ENCODE assay signal across 8 mouse cellular contexts in genomic region chr15:36873058-36873883, GRCm38 (mm10).
DNase-seq lines count a peak whose midpoint lies in the region; ATAC-seq and TF ChIP-seq lines count a peak whose summit lies in the region.

No protein-coding gene starts in this region.

- no peaks in the 10 kb centered on the region for H3K9me3 ChIP-seq in embryonic facial prominence, embryonic 12.5 days
- H3K9me3 ChIP-seq in heart, embryonic 12.5 days (replicated peaks): no peaks in the 10 kb centered on the region
- H3K9me3 ChIP-seq in kidney, embryonic 14.5 days (ENCODE audit: control insufficient read depth, low read length): no peaks in the 10 kb centered on the region
- H3K9me3 ChIP-seq in lung, postnatal 0 days (ENCODE audit: low read length): no peaks in the 10 kb centered on the region

- no peak overlapping the region for H3K4me3 ChIP-seq in layer of hippocampus, adult 2 months
- no peak overlapping the region for H3K4me3 ChIP-seq in embryonic facial prominence, embryonic 12.5 days
- no peak overlapping the region for H3K4me3 ChIP-seq in heart, embryonic 12.5 days
- H3K4me3 ChIP-seq in kidney, embryonic 14.5 days (ENCODE audit: low read length): no peak overlapping the region
- H3K4me3 ChIP-seq in lung, postnatal 0 days (ENCODE audit: low read depth, low read length): no peak overlapping the region
- H3K4me3 ChIP-seq in small intestine, adult 2 months (ENCODE audit: low read depth, low read length): no peak overlapping the region

- H3K4me2 ChIP-seq in embryonic facial prominence, embryonic 12.5 days (replicated peaks): peak overlapping the region; percentile 26
- peak overlapping the region; percentile 35 for H3K4me2 ChIP-seq in heart, embryonic 12.5 days
- peak overlapping the region; percentile 17; the same call in 1 of the 2 replicates for H3K4me2 ChIP-seq in kidney, embryonic 14.5 days (replicated peaks; ENCODE audit: low read depth, low read length)
- 0 out of 2 replicates have a peak overlapping the region, but pooled peaks have one; percentile 12 for H3K4me2 ChIP-seq in lung, postnatal 0 days (replicated peaks; ENCODE audit: low read depth, low read length)

- no peaks in the 10 kb centered on the region for H3K36me3 ChIP-seq in embryonic facial prominence, embryonic 12.5 days
- H3K36me3 ChIP-seq in heart, embryonic 12.5 days: no peaks in the 10 kb centered on the region
- H3K36me3 ChIP-seq in kidney, embryonic 14.5 days (ENCODE audit: control insufficient read depth, insufficient read depth, low read length): no peaks in the 10 kb centered on the region
- no peaks in the 10 kb centered on the region for H3K36me3 ChIP-seq in lung, postnatal 0 days (ENCODE audit: insufficient read depth, low read length)
- H3K36me3 ChIP-seq in small intestine, adult 2 months (ENCODE audit: control insufficient read depth, insufficient read depth, low read length): no peaks in the 10 kb centered on the region

- 0 out of 2 replicates have a peak overlapping the region, but pooled peaks have one; percentile 15 for H3K9ac ChIP-seq in embryonic facial prominence, embryonic 12.5 days
- H3K9ac ChIP-seq in heart, embryonic 12.5 days: peak overlapping the region; percentile 32; the same call in 1 of the 2 replicates
- H3K9ac ChIP-seq in kidney, embryonic 14.5 days (ENCODE audit: low read depth, low read length): no peak overlapping the region
- no peak overlapping the region for H3K9ac ChIP-seq in lung, postnatal 0 days (replicated peaks; ENCODE audit: low read depth)

- H3K4me1 ChIP-seq in embryonic facial prominence, embryonic 12.5 days: peaks cover 37% of the 10 kb centered on the region
- peaks cover 48% of the 10 kb centered on the region for H3K4me1 ChIP-seq in heart, embryonic 12.5 days (replicated peaks)
- peaks cover 23% of the 10 kb centered on the region for H3K4me1 ChIP-seq in kidney, embryonic 14.5 days (ENCODE audit: control insufficient read depth, insufficient read depth, low read length)
- H3K4me1 ChIP-seq in lung, postnatal 0 days (ENCODE audit: insufficient read depth, low read depth, low read length): peaks cover 30% of the 10 kb centered on the region; the same call in 1 of the 2 replicates
- peaks cover 16% of the 10 kb centered on the region for H3K4me1 ChIP-seq in small intestine, adult 2 months (ENCODE audit: control insufficient read depth, insufficient read depth, insufficient read length, low read length)

- 12% methylated on average over 10 of the region's 10 CpGs for WGBS in embryonic facial prominence, embryonic 12.5 days
- WGBS in heart, embryonic 12.5 days: 20% methylated on average over 10 of the region's 10 CpGs
- WGBS in kidney, embryonic 14.5 days: 21% methylated on average over 10 of the region's 10 CpGs
- WGBS in lung, postnatal 0 days: 8% methylated on average over 10 of the region's 10 CpGs
- 26% methylated on average over 10 of the region's 10 CpGs for WGBS in small intestine, adult 2 months

- H3K27ac ChIP-seq in layer of hippocampus, adult 2 months: 0 out of 2 replicates have a peak overlapping the region, but pooled peaks have one; percentile 18
- peak overlapping the region; percentile 88 for H3K27ac ChIP-seq in embryonic facial prominence, embryonic 12.5 days
- peak overlapping the region; percentile 86 for H3K27ac ChIP-seq in heart, embryonic 12.5 days (ENCODE audit: poor library complexity, severe bottlenecking)
- peak overlapping the region; percentile 71; the same call in 1 of the 2 replicates for H3K27ac ChIP-seq in kidney, embryonic 14.5 days (ENCODE audit: low read depth, low read length)
- peak overlapping the region; percentile 74 for H3K27ac ChIP-seq in lung, postnatal 0 days (ENCODE audit: low read length)
- peak overlapping the region; percentile 0; the same call in 1 of the 2 replicates for H3K27ac ChIP-seq in small intestine, adult 2 months (ENCODE audit: insufficient read depth, low read depth, low read length)

- no peak for TF ChIP-seq POLR2A in small intestine, adult 2 months (IDR thresholded peaks at IDR 0.05; ENCODE audit: low read depth, low read length)

- peak; percentile 66 for ATAC-seq in embryonic facial prominence, embryonic 12.5 days (ENCODE audit: insufficient number of reproducible peaks, insufficient read depth, low FRiP score, low TSS enrichment)
- ATAC-seq in heart, embryonic 12.5 days (ENCODE audit: insufficient number of reproducible peaks, low FRiP score): peak; percentile 70
- peak; percentile 69 for ATAC-seq in kidney, embryonic 14.5 days (ENCODE audit: low FRiP score, low TSS enrichment)
- ATAC-seq in lung, postnatal 0 days: peak; percentile 73

- no peak for DNase-seq in layer of hippocampus, adult 2 months (ENCODE audit: low spot score in 2 of 2)
- no peak for DNase-seq in layer of hippocampus, adult 8-10 months (ENCODE audit: low spot score in 2 of 2)
- peak; percentile 86 for DNase-seq in lung, postnatal 0 days (ENCODE audit: low spot score)
- DNase-seq in layer of hippocampus, adult 9-10 months (ENCODE audit: low spot score): no peak

- no peaks in the 10 kb centered on the region for H3K27me3 ChIP-seq in embryonic facial prominence, embryonic 12.5 days
- no peaks in the 10 kb centered on the region for H3K27me3 ChIP-seq in heart, embryonic 12.5 days (replicated peaks)
- no peaks in the 10 kb centered on the region for H3K27me3 ChIP-seq in kidney, embryonic 14.5 days (ENCODE audit: control insufficient read depth, insufficient read depth, low read length)
- no peaks in the 10 kb centered on the region for H3K27me3 ChIP-seq in lung, postnatal 0 days (replicated peaks; ENCODE audit: insufficient read depth, low read length)
- no peaks in the 10 kb centered on the region for H3K27me3 ChIP-seq in small intestine, adult 2 months (ENCODE audit: control insufficient read depth, insufficient read depth, low read length)

- TF ChIP-seq CTCF in layer of hippocampus, adult 2 months (conservative IDR thresholded peaks at IDR 0.05): no peak
- no peak for TF ChIP-seq CTCF in lung, postnatal 0 days (IDR thresholded peaks at IDR 0.05)
- no peak for TF ChIP-seq CTCF in small intestine, adult 2 months (IDR thresholded peaks at IDR 0.05; ENCODE audit: extremely low read depth, insufficient read length, insufficient replicate concordance, low read depth, low read length)

- peak; percentile 91 for TF ChIP-seq EP300 in lung, postnatal 0 days (IDR thresholded peaks at IDR 0.05)

Comparison
In these comparisons a context has a peak if more than half of its experiments do, and no peak if none do; other contexts are left out.
1. H3K27ac ChIP-seq: peak in every context shown above with its lines; median percentile 88 in embryonic facial prominence, embryonic 12.5 days; 86 in heart, embryonic 12.5 days; 74 in lung, postnatal 0 days; 71 in kidney, embryonic 14.5 days; 18 in layer of hippocampus, adult 2 months; 0 in small intestine, adult 2 months.
2. H3K9ac ChIP-seq: peak in embryonic facial prominence, embryonic 12.5 days (single experiment) and heart, embryonic 12.5 days (single experiment); none in kidney, embryonic 14.5 days (single experiment) and lung, postnatal 0 days (single experiment).
3. Peak in every context shown above with its lines, with median percentiles within 50 percentile points of each other: ATAC-seq and H3K4me2 ChIP-seq.